Mouse (Mus musculus): Measurements from ENCODE around the gene Rbfox1. TPM values are rescaled to one million over a fixed set of nuclear protein-coding genes. Genes with fewer than 3 reads are reported as not detected.

The Rbfox1 gene
- polyA plus RNA-seq, 1 experiment from 2014 or later: 4.7 TPM

GRCm38 (mm10) chr16:6715245-6715644, 830.1 kb downstream of the Rbfox1 start:
- no peak overlapping the region for H3K4me2 ChIP-seq (ENCODE audit: low read length)
- peaks cover 0 to 3% of the 10 kb centered on the region in 2 experiments; a peak in 1 of 4 replicates for H3K4me1 ChIP-seq (ENCODE audit: control insufficient read depth in 2 of 2, insufficient read depth in 2 of 2, low read length in 2 of 2)
- H3K36me3 ChIP-seq (ENCODE audit: control insufficient read depth, insufficient read depth, low read length): no peaks in the 10 kb centered on the region
- WGBS: 85% methylated on average over 4 of the region's 4 CpGs
- no peak overlapping the region for H3K27ac ChIP-seq (replicated peaks in 1 of 2; ENCODE audit: control insufficient read depth in 1 of 2, insufficient read depth in 1 of 2, low read depth in 2 of 2, low read length in 2 of 2)
- H3K4me3 ChIP-seq (ENCODE audit: control insufficient read depth in 1 of 2, insufficient read depth in 1 of 2, low read depth in 1 of 2, low read length in 2 of 2): no peak overlapping the region
- no peak overlapping the region for H3K9ac ChIP-seq (ENCODE audit: low read length)
- no peaks in the 10 kb centered on the region for H3K27me3 ChIP-seq (ENCODE audit: control insufficient read depth, insufficient read depth, low read length)
- ATAC-seq (ENCODE audit: insufficient number of reproducible peaks, insufficient read depth, low FRiP score, low read depth): no peak
- H3K9me3 ChIP-seq (ENCODE audit: control insufficient read depth, low read length): no peaks in the 10 kb centered on the region

GRCm38 (mm10) chr16:6716214-6716911, 831.2 kb downstream of the Rbfox1 start:
- no peaks in the 10 kb centered on the region for H3K27me3 ChIP-seq (ENCODE audit: control insufficient read depth, insufficient read depth, low read length)
- no peak overlapping the region for H3K4me2 ChIP-seq (ENCODE audit: low read length)
- H3K9me3 ChIP-seq (ENCODE audit: control insufficient read depth, low read length): no peaks in the 10 kb centered on the region
- no peak overlapping the region for H3K27ac ChIP-seq (replicated peaks in 1 of 2; ENCODE audit: control insufficient read depth in 1 of 2, insufficient read depth in 1 of 2, low read depth in 2 of 2, low read length in 2 of 2)
- 80% methylated on average over 9 of the region's 9 CpGs for WGBS
- peaks cover 0 to 3% of the 10 kb centered on the region in 2 experiments; a peak in 1 of 4 replicates for H3K4me1 ChIP-seq (ENCODE audit: control insufficient read depth in 2 of 2, insufficient read depth in 2 of 2, low read length in 2 of 2)
- H3K36me3 ChIP-seq (ENCODE audit: control insufficient read depth, insufficient read depth, low read length): no peaks in the 10 kb centered on the region
- no peak for ATAC-seq (ENCODE audit: insufficient number of reproducible peaks, insufficient read depth, low FRiP score, low read depth)
- H3K4me3 ChIP-seq (ENCODE audit: control insufficient read depth in 1 of 2, insufficient read depth in 1 of 2, low read depth in 1 of 2, low read length in 2 of 2): no peak overlapping the region
- no peak overlapping the region for H3K9ac ChIP-seq (ENCODE audit: low read length)

DNA sequence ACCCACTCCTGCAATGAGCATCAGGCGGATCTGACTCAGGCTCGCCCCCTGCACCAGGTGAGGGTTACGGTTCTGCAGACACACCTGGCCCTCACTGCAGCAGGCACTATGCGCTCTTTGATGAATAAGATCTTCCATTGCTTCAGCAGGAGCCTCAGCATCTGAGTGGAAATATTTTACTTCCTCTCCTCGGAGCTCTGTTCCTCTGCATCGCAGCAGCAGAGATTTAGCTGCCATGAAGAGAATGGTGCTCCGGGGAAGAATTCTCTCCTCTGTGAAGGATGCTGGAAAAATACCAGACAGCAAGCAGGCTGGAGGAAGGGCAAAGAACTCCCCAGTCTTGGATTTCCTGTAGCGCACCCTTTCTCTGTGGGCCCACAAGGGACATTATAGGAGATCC, 833.9 kb downstream of the Rbfox1 start:
- WGBS: 56% methylated on average over 8 of the region's 8 CpGs
- Histone ChIP-seq H3K36me3 (ENCODE audit: control insufficient read depth, insufficient read depth, low read length) (no peaks in the 10 kb centered on the region), H3K4me1 (ENCODE audit: control insufficient read depth in 2 of 2, insufficient read depth in 2 of 2, low read length in 2 of 2) (peaks cover 0 to 3% of the 10 kb centered on the region in 2 experiments; a peak in 1 of 4 replicates)

GRCm38 (mm10) chr16:6732646-6733045, 847.5 kb downstream of the Rbfox1 start:
- Histone ChIP-seq H3K4me1 (ENCODE audit: control insufficient read depth in 2 of 2, insufficient read depth in 2 of 2, low read length in 2 of 2) (no peaks in the 10 kb centered on the region), H3K36me3 (ENCODE audit: control insufficient read depth, insufficient read depth, low read length) (no peaks in the 10 kb centered on the region), H3K9ac (ENCODE audit: low read length) (no peak overlapping the region), H3K4me3 (ENCODE audit: control insufficient read depth in 1 of 2, insufficient read depth in 1 of 2, low read depth in 1 of 2, low read length in 2 of 2) (no peak overlapping the region), H3K27ac (replicated peaks in 1 of 2; ENCODE audit: control insufficient read depth in 1 of 2, insufficient read depth in 1 of 2, low read depth in 2 of 2, low read length in 2 of 2) (no peak overlapping the region), H3K27me3 (ENCODE audit: control insufficient read depth, insufficient read depth, low read length) (no peaks in the 10 kb centered on the region), H3K4me2 (ENCODE audit: low read length) (no peak overlapping the region), H3K9me3 (ENCODE audit: control insufficient read depth, low read length) (no peaks in the 10 kb centered on the region)
- no peak for ATAC-seq (ENCODE audit: insufficient number of reproducible peaks, insufficient read depth, low FRiP score, low read depth)
- 65% methylated on average over 4 of the region's 4 CpGs for WGBS

More for the DNA sequence above, 833.9 kb downstream of the Rbfox1 start:
- H3K27ac ChIP-seq (replicated peaks in 1 of 2; ENCODE audit: control insufficient read depth in 1 of 2, insufficient read depth in 1 of 2, low read depth in 2 of 2, low read length in 2 of 2): no peak overlapping the region
- no peaks in the 10 kb centered on the region for H3K27me3 ChIP-seq (ENCODE audit: control insufficient read depth, insufficient read depth, low read length)
- H3K9me3 ChIP-seq (ENCODE audit: control insufficient read depth, low read length): no peaks in the 10 kb centered on the region
- H3K9ac ChIP-seq (ENCODE audit: low read length): no peak overlapping the region
- H3K4me3 ChIP-seq (ENCODE audit: control insufficient read depth in 1 of 2, insufficient read depth in 1 of 2, low read depth in 1 of 2, low read length in 2 of 2): no peak overlapping the region
- H3K4me2 ChIP-seq (ENCODE audit: low read length): no peak overlapping the region
- no peak for ATAC-seq (ENCODE audit: insufficient number of reproducible peaks, insufficient read depth, low FRiP score, low read depth)

GRCm38 (mm10) chr16:6733427-6733826, 848.3 kb downstream of the Rbfox1 start:
- H3K36me3 ChIP-seq (ENCODE audit: control insufficient read depth, insufficient read depth, low read length): no peaks in the 10 kb centered on the region
- H3K27ac ChIP-seq (replicated peaks in 1 of 2; ENCODE audit: control insufficient read depth in 1 of 2, insufficient read depth in 1 of 2, low read depth in 2 of 2, low read length in 2 of 2): no peak overlapping the region
- no peaks in the 10 kb centered on the region for H3K9me3 ChIP-seq (ENCODE audit: control insufficient read depth, low read length)
- 79% methylated on average over 3 of the region's 3 CpGs for WGBS
- no peak overlapping the region for H3K9ac ChIP-seq (ENCODE audit: low read length)
- no peak for ATAC-seq (ENCODE audit: insufficient number of reproducible peaks, insufficient read depth, low FRiP score, low read depth)
- no peaks in the 10 kb centered on the region for H3K4me1 ChIP-seq (ENCODE audit: control insufficient read depth in 2 of 2, insufficient read depth in 2 of 2, low read length in 2 of 2)
- no peak overlapping the region for H3K4me3 ChIP-seq (ENCODE audit: control insufficient read depth in 1 of 2, insufficient read depth in 1 of 2, low read depth in 1 of 2, low read length in 2 of 2)
- H3K4me2 ChIP-seq (ENCODE audit: low read length): no peak overlapping the region
- H3K27me3 ChIP-seq (ENCODE audit: control insufficient read depth, insufficient read depth, low read length): no peaks in the 10 kb centered on the region

DNA sequence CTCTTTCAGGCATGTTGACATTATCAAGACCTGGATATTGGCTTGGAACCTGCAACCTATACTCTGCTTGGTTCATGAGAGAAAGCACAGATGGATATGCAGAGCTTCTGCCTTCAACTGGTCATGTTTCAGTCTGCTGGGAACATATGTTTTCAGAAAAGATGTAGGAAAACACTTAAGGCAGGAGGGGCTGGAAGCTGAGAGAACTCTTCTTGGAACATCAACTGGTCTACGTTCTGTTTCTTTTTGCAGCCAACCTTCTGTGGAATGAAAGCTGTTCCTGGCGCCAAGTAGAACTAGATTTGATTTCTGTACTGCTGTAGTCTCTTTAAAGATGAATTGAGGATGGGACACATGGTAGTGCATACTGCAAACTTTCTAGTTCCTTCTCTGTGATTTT, 851.4 kb downstream of the Rbfox1 start:
- H3K4me2 ChIP-seq (ENCODE audit: low read length): no peak overlapping the region
- H3K27me3 ChIP-seq (ENCODE audit: control insufficient read depth, insufficient read depth, low read length): no peaks in the 10 kb centered on the region
- H3K36me3 ChIP-seq (ENCODE audit: control insufficient read depth, insufficient read depth, low read length): no peaks in the 10 kb centered on the region
- no peak for ATAC-seq (ENCODE audit: insufficient number of reproducible peaks, insufficient read depth, low FRiP score, low read depth)
- no peaks in the 10 kb centered on the region for H3K9me3 ChIP-seq (ENCODE audit: control insufficient read depth, low read length)
- H3K4me1 ChIP-seq (ENCODE audit: control insufficient read depth in 2 of 2, insufficient read depth in 2 of 2, low read length in 2 of 2): no peaks in the 10 kb centered on the region
- WGBS: 74% methylated on average over 2 of the region's 2 CpGs
- no peak overlapping the region for H3K9ac ChIP-seq (ENCODE audit: low read length)
- H3K4me3 ChIP-seq (ENCODE audit: control insufficient read depth in 1 of 2, insufficient read depth in 1 of 2, low read depth in 1 of 2, low read length in 2 of 2): no peak overlapping the region
- H3K27ac ChIP-seq (replicated peaks in 1 of 2; ENCODE audit: control insufficient read depth in 1 of 2, insufficient read depth in 1 of 2, low read depth in 2 of 2, low read length in 2 of 2): no peak overlapping the region

- H3K36me3 ChIP-seq (ENCODE audit: control insufficient read depth, insufficient read depth, low read length): no peaks in the 10 kb centered on the region
- no peaks in the 10 kb centered on the region for H3K4me1 ChIP-seq (ENCODE audit: control insufficient read depth in 2 of 2, insufficient read depth in 2 of 2, low read length in 2 of 2)
- no peak overlapping the region for H3K9ac ChIP-seq (ENCODE audit: low read length)
- no peak overlapping the region for H3K4me3 ChIP-seq (ENCODE audit: control insufficient read depth in 1 of 2, insufficient read depth in 1 of 2, low read depth in 1 of 2, low read length in 2 of 2)
- ATAC-seq (ENCODE audit: insufficient number of reproducible peaks, insufficient read depth, low FRiP score, low read depth): no peak
- H3K9me3 ChIP-seq (ENCODE audit: control insufficient read depth, low read length): no peaks in the 10 kb centered on the region
- WGBS: 83% methylated on average over 3 of the region's 3 CpGs
- H3K27ac ChIP-seq (replicated peaks in 1 of 2; ENCODE audit: control insufficient read depth in 1 of 2, insufficient read depth in 1 of 2, low read depth in 2 of 2, low read length in 2 of 2): no peak overlapping the region
- no peaks in the 10 kb centered on the region for H3K27me3 ChIP-seq (ENCODE audit: control insufficient read depth, insufficient read depth, low read length)
- H3K4me2 ChIP-seq (ENCODE audit: low read length): no peak overlapping the region
Observed at GRCm38 (mm10) chr16:6736998-6737397, 851.8 kb downstream of the Rbfox1 start.

DNA sequence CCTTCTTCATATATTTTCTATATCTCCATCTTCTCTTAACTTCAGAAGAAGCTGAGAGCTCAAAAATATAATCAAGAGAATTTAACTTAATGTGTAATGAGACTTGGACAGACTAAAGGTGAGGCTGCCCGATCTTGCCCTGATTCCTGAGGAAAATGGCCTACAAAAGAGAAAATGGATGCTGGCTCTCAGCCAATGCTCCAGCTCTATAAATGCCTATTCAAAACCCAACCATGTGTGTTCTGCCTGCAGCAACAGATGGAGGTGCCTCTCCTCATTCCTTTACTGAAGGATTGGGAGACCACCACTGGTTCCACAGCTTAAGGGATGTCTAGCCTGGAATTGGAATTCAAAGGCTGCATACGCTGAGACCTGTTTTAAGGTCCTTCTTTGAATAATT, 861.0 kb downstream of the Rbfox1 start:
- no peak overlapping the region for H3K4me3 ChIP-seq (ENCODE audit: control insufficient read depth in 1 of 2, insufficient read depth in 1 of 2, low read depth in 1 of 2, low read length in 2 of 2)
- no peak overlapping the region for H3K27ac ChIP-seq (replicated peaks in 1 of 2; ENCODE audit: control insufficient read depth in 1 of 2, insufficient read depth in 1 of 2, low read depth in 2 of 2, low read length in 2 of 2)
- H3K9me3 ChIP-seq (ENCODE audit: control insufficient read depth, low read length): no peaks in the 10 kb centered on the region
- no peaks in the 10 kb centered on the region for H3K4me1 ChIP-seq (ENCODE audit: control insufficient read depth in 2 of 2, insufficient read depth in 2 of 2, low read length in 2 of 2)
- WGBS: 79% methylated on average over 2 of the region's 2 CpGs
- H3K36me3 ChIP-seq (ENCODE audit: control insufficient read depth, insufficient read depth, low read length): no peaks in the 10 kb centered on the region
- H3K27me3 ChIP-seq (ENCODE audit: control insufficient read depth, insufficient read depth, low read length): no peaks in the 10 kb centered on the region
- no peak overlapping the region for H3K9ac ChIP-seq (ENCODE audit: low read length)
- no peak overlapping the region for H3K4me2 ChIP-seq (ENCODE audit: low read length)
- ATAC-seq (ENCODE audit: insufficient number of reproducible peaks, insufficient read depth, low FRiP score, low read depth): no peak
